Mouse (Mus musculus): ENCODE measurements around the gene Lhfpl3. TPM values are rescaled to one million over a fixed set of nuclear protein-coding genes. Genes with fewer than 3 reads are reported as not detected.
A peak's percentile ranks its signal among the peaks of the same experiment; 100 is the strongest.

Lhfpl3 gene
- polyA plus RNA-seq, 1 experiment: 18.8 TPM

DNA sequence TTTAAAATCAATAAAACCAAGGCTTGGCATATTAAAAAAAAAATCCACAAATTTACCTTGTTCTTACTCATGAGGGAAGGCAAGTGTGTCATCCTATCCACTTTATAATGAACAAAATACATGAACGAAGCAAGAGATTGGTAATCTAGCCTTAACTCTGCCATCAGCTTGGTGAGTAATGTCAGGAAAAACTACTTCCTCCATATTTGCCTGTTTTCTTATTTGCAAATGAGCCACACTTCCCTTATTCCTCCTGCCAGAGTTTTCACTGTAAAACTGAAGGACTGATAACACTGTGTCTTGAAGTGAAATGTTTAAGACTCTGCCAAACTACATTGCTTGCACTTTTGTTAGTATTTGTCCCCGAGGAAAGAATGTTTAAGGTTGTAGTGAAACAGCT lies 152.7 kb downstream of the Lhfpl3 start:
- no peak overlapping the region for H3K4me3 ChIP-seq (ENCODE audit: insufficient read depth, low read length)
- no peak overlapping the region for H3K27ac ChIP-seq (ENCODE audit: insufficient read depth, low read length)
- no peak for TF ChIP-seq POLR2A (IDR thresholded peaks at IDR 0.05; ENCODE audit: extremely low read depth, insufficient read depth, low read length)
- no peak for TF ChIP-seq CTCF (IDR thresholded peaks at IDR 0.05; ENCODE audit: extremely low read depth, insufficient read depth, low read length)
- H3K4me1 ChIP-seq (ENCODE audit: control insufficient read depth, insufficient read depth, low read length): no peaks in the 10 kb centered on the region

DNA sequence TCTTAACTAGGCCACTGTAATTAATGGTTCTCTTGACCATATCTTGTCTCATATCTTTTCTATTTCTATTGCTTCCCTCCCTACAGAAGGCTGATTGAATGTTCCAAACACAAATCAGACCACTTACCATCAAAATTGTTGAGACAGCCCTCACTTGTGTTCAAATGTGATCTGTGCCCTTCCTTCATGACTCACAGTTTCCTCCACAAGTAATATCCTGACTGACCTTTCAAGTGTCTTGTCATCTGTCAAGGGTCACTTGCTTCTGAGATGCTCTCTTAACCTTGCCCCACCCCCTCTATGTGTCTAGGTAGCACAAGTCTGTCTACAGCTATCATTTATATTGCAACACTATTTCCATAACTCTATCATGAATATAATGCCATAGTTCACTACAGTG lies 154.1 kb downstream of the Lhfpl3 start:
- H3K27ac ChIP-seq (ENCODE audit: insufficient read depth, low read length): no peak overlapping the region
- TF ChIP-seq POLR2A (IDR thresholded peaks at IDR 0.05; ENCODE audit: extremely low read depth, insufficient read depth, low read length): no peak
- TF ChIP-seq CTCF (IDR thresholded peaks at IDR 0.05; ENCODE audit: extremely low read depth, insufficient read depth, low read length): no peak
- no peak overlapping the region for H3K4me3 ChIP-seq (ENCODE audit: insufficient read depth, low read length)
- H3K4me1 ChIP-seq (ENCODE audit: control insufficient read depth, insufficient read depth, low read length): no peaks in the 10 kb centered on the region

DNA sequence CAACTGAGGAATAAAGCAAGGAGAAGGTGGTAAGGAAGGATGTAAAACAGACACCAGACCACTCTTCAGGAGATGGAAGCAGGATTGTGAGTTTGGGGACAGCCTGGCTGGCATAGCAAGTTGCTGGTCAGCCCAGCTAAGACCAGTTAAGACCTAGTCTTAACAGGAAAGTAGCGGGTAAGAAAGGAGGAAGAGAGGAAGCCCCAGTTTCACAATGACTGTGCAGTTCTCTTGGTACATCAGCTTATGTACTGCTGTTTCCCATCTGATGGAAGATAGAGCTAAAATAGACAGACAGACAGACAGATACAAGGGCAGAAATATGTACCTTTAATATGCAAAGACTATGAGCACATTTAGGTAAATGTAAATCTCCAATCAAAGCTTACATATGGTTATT lies 171.3 kb downstream of the Lhfpl3 start:
- no peak overlapping the region for H3K4me3 ChIP-seq (ENCODE audit: insufficient read depth, low read length)
- H3K27ac ChIP-seq (ENCODE audit: insufficient read depth, low read length): no peak overlapping the region
- no peaks in the 10 kb centered on the region for H3K4me1 ChIP-seq (ENCODE audit: control insufficient read depth, insufficient read depth, low read length)
- TF ChIP-seq CTCF (IDR thresholded peaks at IDR 0.05; ENCODE audit: extremely low read depth, insufficient read depth, low read length): no peak
- no peak for TF ChIP-seq POLR2A (IDR thresholded peaks at IDR 0.05; ENCODE audit: extremely low read depth, insufficient read depth, low read length)

DNA sequence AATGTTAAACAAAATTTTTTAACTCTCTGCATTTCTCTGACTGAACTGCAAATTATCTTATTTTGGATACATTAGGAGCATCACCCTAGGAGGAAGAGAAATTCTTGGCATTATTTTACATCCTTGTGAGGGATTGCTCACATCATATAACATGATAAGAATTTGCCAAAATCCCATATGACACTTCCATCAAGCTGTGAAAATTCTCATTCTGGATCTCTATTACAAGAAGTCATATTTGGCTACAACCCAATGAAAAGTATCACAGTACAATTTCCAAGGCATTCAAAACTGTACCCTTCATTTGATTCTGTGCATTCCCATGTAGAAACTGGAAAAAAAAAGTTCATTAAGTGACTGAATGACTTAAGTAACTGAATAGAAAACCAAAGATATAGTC lies 180.3 kb downstream of the Lhfpl3 start:
- TF ChIP-seq CTCF (IDR thresholded peaks at IDR 0.05; ENCODE audit: extremely low read depth, insufficient read depth, low read length) (no peak), POLR2A (IDR thresholded peaks at IDR 0.05; ENCODE audit: extremely low read depth, insufficient read depth, low read length) (no peak)
- no peak overlapping the region for H3K27ac ChIP-seq (ENCODE audit: insufficient read depth, low read length)
- H3K4me3 ChIP-seq (ENCODE audit: insufficient read depth, low read length): no peak overlapping the region
- H3K4me1 ChIP-seq (ENCODE audit: control insufficient read depth, insufficient read depth, low read length): no peaks in the 10 kb centered on the region

DNA sequence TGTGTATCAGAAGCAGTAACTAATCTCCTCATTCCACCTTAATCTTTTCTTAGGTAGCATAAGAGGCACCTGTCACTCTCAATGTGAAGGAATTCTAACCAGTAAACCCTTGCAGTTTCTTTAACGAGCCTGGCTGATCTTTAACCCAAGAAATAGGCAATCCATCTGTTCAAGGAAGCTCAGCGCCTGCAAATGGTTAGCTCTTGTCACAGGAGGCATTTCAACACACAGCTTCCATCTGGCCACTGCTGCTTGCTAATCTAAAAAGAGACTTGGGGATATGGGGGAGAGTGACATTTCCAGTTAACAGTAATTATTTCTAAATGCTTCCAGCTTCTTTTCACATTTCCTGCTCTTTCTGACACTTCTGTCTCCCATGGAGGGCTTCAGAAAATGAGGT lies 182.9 kb downstream of the Lhfpl3 start:
- Histone ChIP-seq H3K4me3 (ENCODE audit: insufficient read depth, low read length) (no peak overlapping the region), H3K4me1 (ENCODE audit: control insufficient read depth, insufficient read depth, low read length) (no peaks in the 10 kb centered on the region), H3K27ac (ENCODE audit: insufficient read depth, low read length) (no peak overlapping the region)
- TF ChIP-seq POLR2A (IDR thresholded peaks at IDR 0.05; ENCODE audit: extremely low read depth, insufficient read depth, low read length) (no peak), CTCF (IDR thresholded peaks at IDR 0.05; ENCODE audit: extremely low read depth, insufficient read depth, low read length) (no peak)

DNA sequence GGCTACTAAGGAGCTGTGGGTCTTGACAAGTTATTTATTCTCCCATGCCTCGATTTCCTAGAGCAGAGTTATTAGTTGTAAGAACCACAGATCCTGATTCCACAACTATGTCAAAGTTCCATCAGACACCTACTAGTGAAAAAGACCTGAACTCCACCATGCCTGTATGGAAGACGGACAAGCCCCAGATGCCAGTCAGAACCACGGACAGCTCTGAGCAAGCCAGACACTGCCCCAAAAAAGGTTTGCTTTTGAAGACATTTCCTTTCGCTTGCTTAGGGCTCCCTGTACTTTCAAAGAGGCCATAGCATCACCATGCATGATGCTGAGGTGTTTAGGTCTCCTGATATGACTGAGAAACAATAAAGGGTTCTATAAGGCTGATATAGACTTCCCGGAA lies 197.4 kb downstream of the Lhfpl3 start:
- no peaks in the 10 kb centered on the region for H3K4me1 ChIP-seq (ENCODE audit: control insufficient read depth, insufficient read depth, low read length)
- no peak overlapping the region for H3K4me3 ChIP-seq (ENCODE audit: insufficient read depth, low read length)
- TF ChIP-seq POLR2A (IDR thresholded peaks at IDR 0.05; ENCODE audit: extremely low read depth, insufficient read depth, low read length) (no peak), CTCF (IDR thresholded peaks at IDR 0.05; ENCODE audit: extremely low read depth, insufficient read depth, low read length) (no peak)
- H3K27ac ChIP-seq (ENCODE audit: insufficient read depth, low read length): no peak overlapping the region

DNA sequence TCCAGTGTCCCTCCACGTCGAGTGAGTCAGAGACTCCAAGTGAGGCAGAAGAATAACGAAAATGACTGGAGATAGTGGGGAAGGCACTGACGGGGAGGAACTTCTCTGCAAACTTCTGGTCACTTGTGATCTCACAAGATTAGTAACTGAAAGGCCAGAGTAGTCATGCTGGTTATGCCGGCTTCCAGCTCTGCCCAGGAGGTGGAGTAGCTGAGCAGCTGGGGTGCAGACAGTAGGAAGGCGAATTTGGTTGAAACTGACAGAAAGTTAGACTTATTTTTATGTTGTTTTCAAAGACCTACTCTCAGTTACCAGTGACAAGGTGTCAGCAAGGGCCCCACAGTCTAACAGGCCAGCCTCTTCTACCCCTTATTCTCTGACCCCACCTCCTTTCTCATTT lies 217.4 kb downstream of the Lhfpl3 start:
- no peaks in the 10 kb centered on the region for H3K4me1 ChIP-seq (ENCODE audit: control insufficient read depth, insufficient read depth, low read length)
- no peak overlapping the region for H3K27ac ChIP-seq (ENCODE audit: insufficient read depth, low read length)
- no peak overlapping the region for H3K4me3 ChIP-seq (ENCODE audit: insufficient read depth, low read length)
- TF ChIP-seq CTCF (IDR thresholded peaks at IDR 0.05; ENCODE audit: extremely low read depth, insufficient read depth, low read length) (0 out of 2 replicates have a peak, but pooled peaks have one; percentile 19), POLR2A (IDR thresholded peaks at IDR 0.05; ENCODE audit: extremely low read depth, insufficient read depth, low read length) (no peak)

DNA sequence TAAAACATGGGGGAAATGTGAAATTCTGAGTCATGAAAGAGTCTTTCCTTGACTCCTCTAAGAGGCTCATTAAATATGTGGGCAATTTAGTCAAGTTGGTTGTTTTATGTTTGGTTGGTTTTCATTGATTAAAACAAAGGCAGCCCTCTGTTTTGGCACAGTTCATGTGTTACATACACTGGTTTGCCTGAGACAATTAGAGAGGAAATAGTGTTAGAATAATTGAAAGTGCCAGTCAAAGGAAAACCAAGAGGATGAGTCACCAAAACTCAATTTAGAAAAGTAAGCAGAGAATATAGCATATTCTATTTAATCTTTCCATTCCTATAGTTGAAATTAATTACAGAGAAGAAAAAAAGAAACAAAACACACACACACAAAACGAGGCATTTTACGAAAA lies 240.9 kb downstream of the Lhfpl3 start:
- H3K4me1 ChIP-seq (ENCODE audit: control insufficient read depth, insufficient read depth, low read length): no peaks in the 10 kb centered on the region
- H3K4me3 ChIP-seq (ENCODE audit: insufficient read depth, low read length): no peak overlapping the region
- no peak for TF ChIP-seq POLR2A (IDR thresholded peaks at IDR 0.05; ENCODE audit: extremely low read depth, insufficient read depth, low read length)
- TF ChIP-seq CTCF (IDR thresholded peaks at IDR 0.05; ENCODE audit: extremely low read depth, insufficient read depth, low read length): no peak
- no peak overlapping the region for H3K27ac ChIP-seq (ENCODE audit: insufficient read depth, low read length)

DNA sequence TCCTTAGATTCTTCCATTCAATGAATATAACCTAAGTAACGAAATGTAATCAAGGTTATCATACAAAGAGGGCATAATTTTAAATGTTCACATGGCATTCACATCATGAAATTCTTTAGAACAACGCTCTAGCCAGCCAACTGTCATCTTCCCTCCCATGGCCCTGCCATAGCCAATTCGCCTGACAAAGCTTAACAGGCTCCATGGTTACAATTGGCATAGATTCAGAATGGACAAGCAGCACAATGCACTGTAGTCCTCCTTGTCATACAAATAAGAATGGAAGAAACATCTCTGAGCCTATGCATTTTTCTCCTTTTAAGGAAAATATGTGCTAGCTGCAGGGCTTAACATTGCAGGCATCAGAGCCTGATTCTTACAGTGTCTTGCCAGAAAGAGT lies 254.0 kb downstream of the Lhfpl3 start:
- Histone ChIP-seq H3K27ac (ENCODE audit: insufficient read depth, low read length) (no peak overlapping the region), H3K4me3 (ENCODE audit: insufficient read depth, low read length) (no peak overlapping the region), H3K4me1 (ENCODE audit: control insufficient read depth, insufficient read depth, low read length) (no peaks in the 10 kb centered on the region; the same call in 1 of the 2 replicates)
- TF ChIP-seq CTCF (IDR thresholded peaks at IDR 0.05; ENCODE audit: extremely low read depth, insufficient read depth, low read length) (no peak), POLR2A (IDR thresholded peaks at IDR 0.05; ENCODE audit: extremely low read depth, insufficient read depth, low read length) (no peak)

DNA sequence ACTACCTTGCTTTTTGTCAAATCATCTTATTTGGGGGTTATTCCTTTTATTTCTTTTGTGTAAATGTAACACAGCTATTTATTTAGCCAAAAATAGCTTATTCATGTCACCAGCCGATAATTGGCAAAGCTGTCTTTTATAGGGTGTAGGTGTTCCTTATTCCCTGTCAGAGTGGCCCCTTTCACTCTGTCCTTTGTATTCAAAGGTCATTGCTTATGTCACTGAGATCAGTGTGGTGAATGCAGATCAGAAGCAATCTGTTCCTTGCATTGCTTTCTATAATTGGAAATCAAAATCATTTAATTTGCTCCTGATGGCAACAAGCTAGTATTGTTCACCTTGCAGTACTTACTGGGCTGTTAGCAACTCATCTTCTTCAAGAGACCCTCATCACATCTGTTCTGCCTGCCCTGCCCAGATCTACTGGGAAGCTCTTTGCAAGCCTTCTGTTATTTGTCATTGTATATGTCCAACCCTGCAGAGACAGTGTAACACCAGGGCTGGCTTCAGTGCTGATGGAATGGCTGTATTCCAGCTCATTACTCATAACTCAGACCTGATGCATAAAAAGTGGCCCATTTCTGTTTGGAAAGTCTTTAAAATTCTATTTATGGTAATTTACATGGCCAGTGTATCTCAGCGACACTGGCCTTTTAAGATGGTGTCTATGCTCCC lies 257.4 kb downstream of the Lhfpl3 start:
- TF ChIP-seq CTCF (IDR thresholded peaks at IDR 0.05; ENCODE audit: extremely low read depth, insufficient read depth, low read length) (no peak), POLR2A (IDR thresholded peaks at IDR 0.05; ENCODE audit: extremely low read depth, insufficient read depth, low read length) (no peak)
- H3K27ac ChIP-seq (ENCODE audit: insufficient read depth, low read length): no peak overlapping the region
- H3K4me1 ChIP-seq (ENCODE audit: control insufficient read depth, insufficient read depth, low read length): no peaks in the 10 kb centered on the region; the same call in 1 of the 2 replicates
- no peak overlapping the region for H3K4me3 ChIP-seq (ENCODE audit: insufficient read depth, low read length)
